Mouse (Mus musculus) liver, embryonic 12.5 days (tissue): ENCODE measurements around the gene Atrip. TPM values are rescaled to one million over a fixed set of nuclear protein-coding genes. Genes with fewer than 3 reads are reported as not detected.

Experiments used
- ATAC-seq: fragments of 200-750 bp; cut with Nextera tagmentation; 2 replicates; pipeline ENCODE4 v1.8.0; 2017; ENCODE audit warnings: moderate number of reproducible peaks, mild to moderate bottlenecking, moderate library complexity
- H3K27ac ChIP-seq: fragments of 300-500 bp; sonication (generic); 2 replicates; pipeline ENCODE4 v1.5.1; 2016; ENCODE audit warnings: mild to moderate bottlenecking
- H3K27me3 ChIP-seq: fragments of 300-500 bp; sonication (generic); replicated peaks from 2 replicates; pipeline ENCODE4 v1.6.1; 2016; ENCODE audit warnings: mild to moderate bottlenecking, moderate library complexity
- H3K36me3 ChIP-seq: fragments of 300-500 bp; sonication (generic); 2 replicates; pipeline ENCODE4 v1.6.1; 2016; ENCODE audit warnings: mild to moderate bottlenecking, moderate library complexity
- H3K4me1 ChIP-seq: fragments of 300-500 bp; sonication (generic); 2 replicates; pipeline ENCODE4 v1.6.1; 2016
- H3K4me2 ChIP-seq: fragments of 300-500 bp; sonication (generic); 2 replicates; pipeline ENCODE4 v1.6.1; 2016; ENCODE audit warnings: mild to moderate bottlenecking, moderate library complexity
- H3K4me3 ChIP-seq: fragments of 300-500 bp; sonication (generic); 2 replicates; pipeline ENCODE4 v1.5.1; 2016; ENCODE audit warnings: mild to moderate bottlenecking, moderate library complexity
- H3K9ac ChIP-seq: fragments of 300-500 bp; sonication (generic); 2 replicates; pipeline ENCODE4 v1.6.1; 2016; ENCODE audit warnings: mild to moderate bottlenecking, moderate library complexity
- H3K9me3 ChIP-seq: fragments of 300-500 bp; sonication (generic); replicated peaks from 2 replicates; pipeline ENCODE4 v1.6.1; 2016; ENCODE audit warnings: mild to moderate bottlenecking, moderate library complexity
- WGBS: fragments of 180-500 bp; shearing (Covaris S2); methylation state at CpG from one replicate; pipeline ENCODE4 v1.1.7; 2016; ENCODE audit not compliant: insufficient replicate concordance; 5-methylcytosine and 5-hydroxymethylcytosine counted together
- polyA plus RNA-seq: library from polyadenylated mRNA; unstranded; fragments of >200 nt; fragmentation: Nextera tagmentation; extraction: Ambion mirVana; gene quantifications from 2 replicates; pipeline ENCODE4 v1.2.1, GENCODE M21; 2016

The Atrip gene
- polyA plus RNA-seq: 18.6 and 19.4 TPM in 2 replicates

- peak within 1 kb of the TSS; percentile 83 for H3K4me3 ChIP-seq
- peak within 1 kb of the TSS; percentile 77 for H3K27ac ChIP-seq
- H3K27me3 ChIP-seq: no peaks in the 10 kb centered on the region
- peaks cover 43% of the 10 kb centered on the region for H3K36me3 ChIP-seq
- peaks cover 35% of the 10 kb centered on the region for H3K4me1 ChIP-seq
- peak within 1 kb of the TSS; percentile 88 for H3K4me2 ChIP-seq
- peak; percentile 98 for ATAC-seq
- WGBS: under 1% methylated on average over 57 of the region's 57 CpGs
- no peaks in the 10 kb centered on the region for H3K9me3 ChIP-seq
- H3K9ac ChIP-seq: peak within 1 kb of the TSS; percentile 83
Observed at GRCm38 (mm10) chr9:109073661-109074573, at the start of gene Atrip. Gene Atrip, minus strand, starts transcription at chr9:109074124.

- Histone ChIP-seq H3K27me3 (no peaks in the 10 kb centered on the region), H3K4me3 (no peak overlapping the region), H3K4me2 (no peak overlapping the region), H3K9ac (no peak overlapping the region), H3K36me3 (0 out of 2 replicates have a peak, but pooled peaks cover 5% of the 10 kb centered on the region), H3K4me1 (no peaks in the 10 kb centered on the region), H3K9me3 (no peaks in the 10 kb centered on the region), H3K27ac (no peak overlapping the region)
- ATAC-seq: no peak
- WGBS: 52% methylated on average over 6 of the region's 6 CpGs
Observed at GRCm38 (mm10) chr9:109123266-109123665, 49.3 kb upstream of the Atrip start.

DNA sequence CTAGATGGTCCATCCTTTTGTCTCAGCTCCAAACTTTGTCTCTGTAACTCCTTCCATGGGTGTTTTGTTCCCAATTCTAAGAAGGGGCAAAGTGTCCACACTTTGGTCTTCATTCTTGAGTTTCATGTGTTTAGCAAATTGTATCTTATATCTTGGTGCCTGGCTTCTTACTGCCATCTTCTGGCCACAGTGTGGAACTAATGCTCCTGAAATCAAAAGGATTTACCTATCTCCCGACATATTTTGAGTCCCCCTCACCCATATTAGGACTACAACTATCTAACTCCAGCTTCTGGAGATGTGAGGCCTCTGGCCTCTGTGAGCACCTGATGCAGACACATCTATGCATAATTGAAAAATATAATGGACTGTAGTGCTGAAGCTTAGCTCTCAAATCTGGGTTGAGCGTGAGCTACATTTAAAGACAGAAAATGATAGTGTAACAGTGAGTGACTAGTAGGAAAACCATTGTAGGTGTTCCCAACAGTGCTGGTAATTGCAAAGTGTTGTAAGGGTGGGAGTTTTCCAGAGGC, 48.7 kb upstream of the Atrip start:
- 40% methylated on average over 2 of the region's 2 CpGs for WGBS
- no peak for ATAC-seq
- H3K9me3 ChIP-seq: no peaks in the 10 kb centered on the region
- H3K4me2 ChIP-seq: no peak overlapping the region
- no peak overlapping the region for H3K4me3 ChIP-seq
- H3K27ac ChIP-seq: no peak overlapping the region
- peaks cover 10% of the 10 kb centered on the region; the same call in 1 of the 2 replicates for H3K36me3 ChIP-seq
- H3K27me3 ChIP-seq: no peaks in the 10 kb centered on the region
- H3K9ac ChIP-seq: no peak overlapping the region
- H3K4me1 ChIP-seq: no peaks in the 10 kb centered on the region

DNA sequence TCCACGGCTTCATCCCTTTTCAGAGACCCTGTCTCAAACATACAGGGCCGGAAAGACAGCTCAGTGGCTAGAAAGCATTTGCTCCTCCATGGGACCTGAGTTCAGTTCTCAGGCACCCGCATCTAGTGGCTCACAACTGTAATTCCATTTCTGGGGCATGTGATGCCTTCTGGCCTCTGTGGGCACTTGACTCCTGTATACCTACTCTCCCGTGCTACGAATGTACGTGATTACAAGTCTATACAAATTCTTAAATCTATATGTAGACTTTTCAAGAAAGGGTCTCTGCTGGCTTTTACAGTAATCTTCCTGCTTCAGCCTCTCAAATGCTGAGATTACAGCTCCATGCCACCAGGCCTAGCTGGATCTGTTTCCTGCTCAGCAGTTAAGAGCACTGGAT, 47.0 kb upstream of the Atrip start:
- peaks cover 14% of the 10 kb centered on the region for H3K36me3 ChIP-seq

DNA sequence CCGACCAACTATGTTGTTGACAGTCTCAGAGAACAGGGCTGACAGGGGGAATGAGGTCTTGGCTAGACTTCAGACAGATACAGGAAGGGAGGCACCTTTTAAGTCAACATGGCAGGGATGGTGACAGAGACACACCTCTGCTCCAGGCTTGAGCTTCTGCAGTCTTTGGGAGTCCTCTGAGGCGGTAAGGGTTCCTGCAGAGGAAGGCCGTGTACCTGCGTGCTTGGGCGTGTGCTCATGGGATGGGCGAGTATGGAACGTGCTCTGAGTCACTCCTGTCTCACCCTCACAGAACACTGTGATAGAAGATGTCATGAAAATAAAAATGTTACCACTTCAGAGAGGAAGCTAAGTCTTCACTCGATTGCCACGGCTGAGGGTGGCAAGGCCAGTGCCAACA, 45.6 kb upstream of the Atrip start:
- 71% methylated on average over 9 of the region's 9 CpGs for WGBS
- Histone ChIP-seq H3K27me3 (no peaks in the 10 kb centered on the region), H3K4me3 (no peak overlapping the region), H3K36me3 (peaks cover 28% of the 10 kb centered on the region), H3K4me1 (no peaks in the 10 kb centered on the region), H3K9me3 (no peaks in the 10 kb centered on the region), H3K9ac (no peak overlapping the region), H3K4me2 (no peak overlapping the region), H3K27ac (no peak overlapping the region)
- no peak for ATAC-seq

More for the DNA sequence above, 47.0 kb upstream of the Atrip start:
- no peaks in the 10 kb centered on the region for H3K4me1 ChIP-seq
- no peaks in the 10 kb centered on the region for H3K9me3 ChIP-seq
- H3K9ac ChIP-seq: no peak overlapping the region
- ATAC-seq: no peak
- no peak overlapping the region for H3K4me3 ChIP-seq
- no peaks in the 10 kb centered on the region for H3K27me3 ChIP-seq
- no peak overlapping the region for H3K4me2 ChIP-seq
- H3K27ac ChIP-seq: no peak overlapping the region
- 70% methylated on average over 6 of the region's 6 CpGs for WGBS

GRCm38 (mm10) chr9:109118106-109118505, 44.2 kb upstream of the Atrip start:
- no peak overlapping the region for H3K4me3 ChIP-seq
- ATAC-seq: no peak
- H3K4me1 ChIP-seq: no peaks in the 10 kb centered on the region
- H3K9ac ChIP-seq: no peak overlapping the region
- H3K36me3 ChIP-seq: peaks cover 42% of the 10 kb centered on the region
- 51% methylated on average over 4 of the region's 4 CpGs for WGBS
- no peaks in the 10 kb centered on the region for H3K27me3 ChIP-seq
- H3K27ac ChIP-seq: no peak overlapping the region
- H3K9me3 ChIP-seq: no peaks in the 10 kb centered on the region
- H3K4me2 ChIP-seq: no peak overlapping the region

DNA sequence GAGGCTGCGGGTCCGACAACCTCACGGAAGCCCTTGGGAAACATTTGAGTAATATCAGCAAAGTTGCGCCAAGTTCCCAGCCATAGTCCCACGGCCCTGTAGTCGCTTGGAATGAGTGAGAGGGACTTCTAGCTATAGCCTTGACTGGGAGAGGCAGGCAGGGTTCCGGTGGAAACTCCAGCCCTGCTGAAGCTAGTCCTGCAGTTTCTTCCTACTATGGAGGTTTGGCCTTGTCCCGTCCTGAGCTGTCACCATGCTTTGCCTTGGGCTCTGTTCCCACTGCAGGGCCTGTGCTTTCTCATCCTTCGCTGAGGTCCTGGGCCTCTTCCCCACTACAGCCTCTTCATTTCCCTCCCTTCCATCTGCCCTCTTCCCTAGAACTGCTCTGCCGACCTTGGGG, 42.3 kb upstream of the Atrip start:
- H3K36me3 ChIP-seq: peaks cover 55% of the 10 kb centered on the region
- no peaks in the 10 kb centered on the region for H3K9me3 ChIP-seq
- H3K4me2 ChIP-seq: no peak overlapping the region
- H3K27me3 ChIP-seq: no peaks in the 10 kb centered on the region
- H3K4me1 ChIP-seq: no peaks in the 10 kb centered on the region
- no peak overlapping the region for H3K9ac ChIP-seq
- no peak overlapping the region for H3K4me3 ChIP-seq
- ATAC-seq: no peak
- H3K27ac ChIP-seq: no peak overlapping the region
- 86% methylated on average over 10 of the region's 10 CpGs for WGBS

- Histone ChIP-seq H3K27ac (no peak overlapping the region), H3K4me2 (no peak overlapping the region), H3K36me3 (peaks cover 64% of the 10 kb centered on the region), H3K9ac (no peak overlapping the region), H3K9me3 (no peaks in the 10 kb centered on the region), H3K4me1 (no peaks in the 10 kb centered on the region), H3K4me3 (no peak overlapping the region), H3K27me3 (no peaks in the 10 kb centered on the region)
- 70% methylated on average over 7 of the region's 7 CpGs for WGBS
- ATAC-seq: no peak
Observed at GRCm38 (mm10) chr9:109114871-109115270, 40.9 kb upstream of the Atrip start.

DNA sequence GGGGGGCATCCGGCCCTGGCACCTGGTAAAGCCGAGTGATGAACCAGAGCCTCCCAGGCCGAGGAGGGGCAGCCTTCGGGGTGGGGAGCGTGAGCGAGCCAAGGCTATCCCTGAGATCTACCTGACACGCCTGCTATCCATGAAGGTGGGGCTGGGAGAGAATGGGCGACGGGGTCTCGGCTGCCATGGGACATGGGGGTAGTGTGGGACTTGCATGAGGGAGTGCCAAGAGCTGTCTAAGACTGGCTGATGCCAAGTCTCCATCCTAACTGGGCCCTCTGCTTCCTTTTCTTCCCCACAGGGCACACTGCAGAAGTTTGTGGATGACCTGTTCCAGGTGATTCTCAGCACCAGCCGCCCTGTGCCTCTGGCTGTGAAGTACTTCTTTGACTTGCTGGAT, 40.4 kb upstream of the Atrip start:
- Histone ChIP-seq H3K9ac (no peak overlapping the region), H3K36me3 (peaks cover 70% of the 10 kb centered on the region), H3K4me3 (no peak overlapping the region), H3K9me3 (no peaks in the 10 kb centered on the region), H3K27me3 (no peaks in the 10 kb centered on the region), H3K27ac (no peak overlapping the region), H3K4me1 (no peaks in the 10 kb centered on the region), H3K4me2 (no peak overlapping the region)
- WGBS: 75% methylated on average over 11 of the region's 11 CpGs
- ATAC-seq: no peak

DNA sequence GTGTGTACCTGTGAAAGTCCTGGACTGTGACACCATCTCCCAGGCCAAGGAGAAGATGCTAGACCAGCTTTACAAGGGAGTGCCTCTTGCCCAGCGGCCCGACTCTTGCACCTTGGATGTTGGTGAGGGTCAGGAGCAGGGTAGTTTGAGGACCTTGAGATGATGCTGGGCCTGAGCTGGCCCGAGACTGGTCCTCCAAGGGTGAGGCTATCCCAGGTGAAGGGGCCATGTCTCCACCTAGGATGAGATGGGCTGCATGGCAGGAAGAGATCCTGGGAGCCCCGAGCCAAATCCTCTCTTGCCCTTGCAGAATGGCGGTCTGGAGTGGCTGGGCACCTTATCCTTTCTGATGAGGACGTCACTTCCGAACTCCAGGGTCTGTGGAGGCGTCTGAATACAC, 39.4 kb upstream of the Atrip start:
- ATAC-seq: no peak
- Histone ChIP-seq H3K4me1 (no peaks in the 10 kb centered on the region), H3K27me3 (no peaks in the 10 kb centered on the region), H3K27ac (no peak overlapping the region), H3K9ac (no peak overlapping the region), H3K4me3 (no peak overlapping the region), H3K4me2 (no peak overlapping the region), H3K36me3 (peaks cover 75% of the 10 kb centered on the region), H3K9me3 (no peaks in the 10 kb centered on the region)
- WGBS: 69% methylated on average over 8 of the region's 8 CpGs

GRCm38 (mm10) chr9:109111591-109111990, 37.7 kb upstream of the Atrip start:
- Histone ChIP-seq H3K36me3 (peaks cover 74% of the 10 kb centered on the region), H3K4me3 (no peak overlapping the region), H3K9ac (no peak overlapping the region), H3K9me3 (no peaks in the 10 kb centered on the region), H3K27me3 (no peaks in the 10 kb centered on the region), H3K4me1 (no peaks in the 10 kb centered on the region), H3K4me2 (no peak overlapping the region), H3K27ac (no peak overlapping the region)
- 84% methylated on average over 9 of the region's 9 CpGs for WGBS
- no peak for ATAC-seq

- no peak overlapping the region for H3K9ac ChIP-seq
- H3K9me3 ChIP-seq: no peaks in the 10 kb centered on the region
- ATAC-seq: no peak
- no peaks in the 10 kb centered on the region for H3K4me1 ChIP-seq
- WGBS: 65% methylated on average over 4 of the region's 4 CpGs
- H3K4me3 ChIP-seq: no peak overlapping the region
- no peak overlapping the region for H3K4me2 ChIP-seq
- H3K36me3 ChIP-seq: peaks cover 79% of the 10 kb centered on the region
- no peak overlapping the region for H3K27ac ChIP-seq
- H3K27me3 ChIP-seq: no peaks in the 10 kb centered on the region
Observed at GRCm38 (mm10) chr9:109111101-109111500, 37.2 kb upstream of the Atrip start.
